Mouse (Mus musculus): ENCODE measurements at regions not wholly inside any gene's neighbourhood (a gene's known extent, or its start where the extent isn't known, plus 50 kb on each side); places are given as distances from the start of the nearest gene placed in this dataset.

- Histone ChIP-seq H3K4me3 (ENCODE audit: insufficient read depth in 1 of 2, low read depth in 2 of 2, low read length in 2 of 2) (no peak overlapping the region), H3K4me1 (replicated peaks; ENCODE audit: control insufficient read depth in 2 of 2, insufficient read depth in 2 of 2, low read length in 1 of 2) (peaks cover 3 to 21% of the 10 kb centered on the region in 2 experiments; a peak in 3 of 4 replicates), H3K9ac (replicated peaks) (no peak overlapping the region), H3K36me3 (replicated peaks; ENCODE audit: control insufficient read depth, insufficient read depth, low read depth) (no peaks in the 10 kb centered on the region), H3K4me2 (ENCODE audit: low read depth) (no peak overlapping the region), H3K27me3 (ENCODE audit: control insufficient read depth, insufficient read depth, low read length) (no peaks in the 10 kb centered on the region), H3K27ac (no peak overlapping the region), H3K9me3 (ENCODE audit: control insufficient read depth, low read length) (no peaks in the 10 kb centered on the region)
- WGBS (ENCODE audit: insufficient replicate concordance), result 78% methylated on average over 6 of the region's 6 CpGs
- no peak for TF ChIP-seq EP300 (IDR thresholded peaks at IDR 0.05; ENCODE audit: low read depth)
- no peak for TF ChIP-seq CTCF (IDR thresholded peaks at IDR 0.05; ENCODE audit: low read depth)
- no peak for ATAC-seq (ENCODE audit: insufficient read depth)
- no peak for DNase-seq (ENCODE audit: low read depth in 3 of 3, low spot score in 3 of 3)
These were observed 124.8 kb upstream of the Klf14 start for GRCm38 (mm10) chr6:31083701-31084100.

- Histone ChIP-seq H3K27me3 (ENCODE audit: control insufficient read depth, insufficient read depth, low read length) (no peaks in the 10 kb centered on the region), H3K4me2 (ENCODE audit: low read depth) (no peak overlapping the region), H3K27ac (no peak overlapping the region), H3K4me3 (ENCODE audit: insufficient read depth in 1 of 2, low read depth in 2 of 2, low read length in 2 of 2) (no peak overlapping the region), H3K9ac (replicated peaks) (no peak overlapping the region), H3K4me1 (replicated peaks; ENCODE audit: control insufficient read depth in 2 of 2, insufficient read depth in 2 of 2, low read length in 1 of 2) (peaks cover 3 to 29% of the 10 kb centered on the region in 2 experiments; a peak in 3 of 4 replicates), H3K9me3 (ENCODE audit: control insufficient read depth, low read length) (no peaks in the 10 kb centered on the region), H3K36me3 (replicated peaks; ENCODE audit: control insufficient read depth, insufficient read depth, low read depth) (no peaks in the 10 kb centered on the region)
- no peak for DNase-seq (ENCODE audit: low read depth in 3 of 3, low spot score in 3 of 3)
- no peak for TF ChIP-seq CTCF (IDR thresholded peaks at IDR 0.05; ENCODE audit: low read depth)
- TF ChIP-seq EP300 (IDR thresholded peaks at IDR 0.05; ENCODE audit: low read depth), result no peak
- WGBS (ENCODE audit: insufficient replicate concordance), result 31% methylated on average over 8 of the region's 8 CpGs
- peak; percentile 53; the same call in 1 of the 2 replicates for ATAC-seq (ENCODE audit: insufficient read depth)
These were observed 126.3 kb upstream of the Klf14 start for GRCm38 (mm10) chr6:31085063-31085759.

- 31% methylated on average over 9 of the region's 9 CpGs for WGBS (ENCODE audit: insufficient replicate concordance)
- no peaks in the 10 kb centered on the region for H3K36me3 ChIP-seq (replicated peaks; ENCODE audit: control insufficient read depth, insufficient read depth, low read depth)
- no peaks in the 10 kb centered on the region for H3K9me3 ChIP-seq (ENCODE audit: control insufficient read depth, low read length)
- H3K27me3 ChIP-seq (ENCODE audit: control insufficient read depth, insufficient read depth, low read length), result no peaks in the 10 kb centered on the region
- H3K27ac ChIP-seq, result no peak overlapping the region
- H3K4me3 ChIP-seq (ENCODE audit: insufficient read depth in 1 of 2, low read depth in 2 of 2, low read length in 2 of 2), result no peak overlapping the region
- DNase-seq (ENCODE audit: low read depth in 3 of 3, low spot score in 3 of 3) (no peak), ATAC-seq (ENCODE audit: insufficient read depth) (peak; percentile 56; the same call in 1 of the 2 replicates)
- H3K9ac ChIP-seq (replicated peaks), result no peak overlapping the region
- no peak for TF ChIP-seq CTCF (IDR thresholded peaks at IDR 0.05; ENCODE audit: low read depth)
- peaks cover 3 to 30% of the 10 kb centered on the region in 2 experiments; a peak in 3 of 4 replicates for H3K4me1 ChIP-seq (replicated peaks; ENCODE audit: control insufficient read depth in 2 of 2, insufficient read depth in 2 of 2, low read length in 1 of 2)
- H3K4me2 ChIP-seq (ENCODE audit: low read depth), result no peak overlapping the region
These were observed 126.9 kb upstream of the Klf14 start for GRCm38 (mm10) chr6:31085760-31086108.

- H3K9me3 ChIP-seq (ENCODE audit: control insufficient read depth, low read length), result no peaks in the 10 kb centered on the region
- DNase-seq (ENCODE audit: low read depth in 3 of 3, low spot score in 3 of 3) (no peak), ATAC-seq (ENCODE audit: insufficient read depth) (no peak)
- no peaks in the 10 kb centered on the region for H3K36me3 ChIP-seq (replicated peaks; ENCODE audit: control insufficient read depth, insufficient read depth, low read depth)
- peaks cover 3 to 29% of the 10 kb centered on the region in 2 experiments; a peak in 3 of 4 replicates for H3K4me1 ChIP-seq (replicated peaks; ENCODE audit: control insufficient read depth in 2 of 2, insufficient read depth in 2 of 2, low read length in 1 of 2)
- H3K9ac ChIP-seq (replicated peaks), result no peak overlapping the region
- no peak for TF ChIP-seq CTCF (IDR thresholded peaks at IDR 0.05; ENCODE audit: low read depth)
- TF ChIP-seq EP300 (IDR thresholded peaks at IDR 0.05; ENCODE audit: low read depth), result no peak
- WGBS (ENCODE audit: insufficient replicate concordance), result 71% methylated on average over 5 of the region's 5 CpGs
- no peak overlapping the region for H3K27ac ChIP-seq
- no peaks in the 10 kb centered on the region for H3K27me3 ChIP-seq (ENCODE audit: control insufficient read depth, insufficient read depth, low read length)
- H3K4me2 ChIP-seq (ENCODE audit: low read depth), result no peak overlapping the region
- H3K4me3 ChIP-seq (ENCODE audit: insufficient read depth in 1 of 2, low read depth in 2 of 2, low read length in 2 of 2), result no peak overlapping the region
These were observed 127.4 kb upstream of the Klf14 start for GRCm38 (mm10) chr6:31086283-31086682.

- Histone ChIP-seq H3K36me3 (replicated peaks; ENCODE audit: control insufficient read depth, insufficient read depth, low read depth) (no peaks in the 10 kb centered on the region), H3K4me3 (ENCODE audit: insufficient read depth in 1 of 2, low read depth in 2 of 2, low read length in 2 of 2) (no peak overlapping the region), H3K27ac (no peak overlapping the region), H3K27me3 (ENCODE audit: control insufficient read depth, insufficient read depth, low read length) (no peaks in the 10 kb centered on the region), H3K9me3 (ENCODE audit: control insufficient read depth, low read length) (no peaks in the 10 kb centered on the region), H3K9ac (replicated peaks) (no peak overlapping the region), H3K4me1 (replicated peaks; ENCODE audit: control insufficient read depth in 2 of 2, insufficient read depth in 2 of 2, low read length in 1 of 2) (peaks cover 3 to 26% of the 10 kb centered on the region in 2 experiments; a peak in 3 of 4 replicates), H3K4me2 (ENCODE audit: low read depth) (no peak overlapping the region)
- no peak for TF ChIP-seq EP300 (IDR thresholded peaks at IDR 0.05; ENCODE audit: low read depth)
- no peak for TF ChIP-seq CTCF (IDR thresholded peaks at IDR 0.05; ENCODE audit: low read depth)
- 71% methylated on average over 7 of the region's 7 CpGs for WGBS (ENCODE audit: insufficient replicate concordance)
- ATAC-seq (ENCODE audit: insufficient read depth), result no peak
- no peak for DNase-seq (ENCODE audit: low read depth in 3 of 3, low spot score in 3 of 3)
These were observed 128.0 kb upstream of the Klf14 start for GRCm38 (mm10) chr6:31086798-31087360.

Data from liver, embryonic 14.5 days (tissue).